Mouse (Mus musculus): ENCODE measurements at regions not wholly inside any gene's neighbourhood (a gene's known extent, or its start where the extent isn't known, plus 50 kb on each side); places are given as distances from the start of the nearest gene placed in this dataset.
A peak's percentile ranks its signal among the peaks of the same experiment; 100 is the strongest.

DNA sequence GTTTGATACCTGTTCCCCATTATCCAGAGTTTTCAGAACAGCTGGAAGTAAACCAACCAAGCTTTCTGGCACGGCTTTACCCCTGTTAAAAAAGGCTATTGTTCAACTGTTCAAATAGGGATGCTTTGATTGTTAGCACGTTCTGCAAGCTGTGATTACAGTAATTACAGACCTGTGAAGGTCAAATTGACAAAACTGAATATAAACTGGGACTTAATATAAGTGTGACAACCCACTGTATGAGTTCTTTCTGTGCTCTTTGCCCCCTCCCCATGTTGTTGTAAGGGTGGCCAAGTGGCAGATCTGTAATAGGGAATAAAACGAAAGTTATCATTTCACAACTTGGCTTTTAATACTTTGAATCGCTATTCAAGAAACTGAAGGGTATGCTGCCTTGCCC, 105.0 kb upstream of the 4933415F23Rik start:
- DNase-seq = no peak

DNA sequence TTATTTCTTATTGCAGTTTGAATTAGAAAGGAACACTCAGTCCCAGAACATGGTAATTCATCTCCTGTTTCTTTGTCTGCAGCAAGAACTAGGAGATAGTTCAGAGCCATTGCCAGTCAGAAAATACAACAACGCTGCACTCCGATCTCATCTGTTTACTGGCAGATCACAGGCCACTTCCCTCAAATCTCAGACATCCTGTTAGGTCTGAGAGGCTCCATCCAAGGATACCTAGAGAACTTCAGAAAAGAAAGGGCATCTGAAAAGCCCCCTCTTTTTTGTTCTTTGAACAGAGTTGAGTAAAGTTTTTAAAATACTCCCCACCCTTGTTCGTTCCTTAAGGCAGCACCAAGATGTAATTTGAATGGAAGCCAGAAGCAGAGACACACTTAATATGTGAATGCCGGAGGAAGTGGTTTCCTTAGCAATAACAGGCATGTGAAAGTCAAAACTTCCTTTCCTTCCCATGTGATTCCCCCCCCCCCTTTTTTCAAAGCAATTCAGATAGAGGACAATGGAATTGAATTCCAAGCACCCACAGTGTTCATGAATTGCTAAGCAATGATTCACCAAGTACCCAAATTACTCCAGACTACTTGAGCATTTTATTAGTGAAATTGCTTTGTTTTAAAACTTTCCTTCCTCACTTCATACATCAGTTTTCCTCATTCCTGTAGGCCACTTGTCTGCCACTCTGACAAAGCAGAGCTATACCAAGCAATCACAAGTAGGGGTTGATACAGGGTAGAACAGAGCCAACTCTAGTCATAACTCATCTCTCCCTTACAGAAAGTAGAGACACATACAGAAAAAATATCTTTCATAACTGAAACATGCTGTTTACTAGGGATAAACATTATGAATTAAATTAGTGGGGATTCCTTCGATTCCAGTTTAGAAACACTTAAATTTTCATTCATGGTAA, 100.7 kb upstream of the 4933415F23Rik start:
- DNase-seq = no peak

DNA sequence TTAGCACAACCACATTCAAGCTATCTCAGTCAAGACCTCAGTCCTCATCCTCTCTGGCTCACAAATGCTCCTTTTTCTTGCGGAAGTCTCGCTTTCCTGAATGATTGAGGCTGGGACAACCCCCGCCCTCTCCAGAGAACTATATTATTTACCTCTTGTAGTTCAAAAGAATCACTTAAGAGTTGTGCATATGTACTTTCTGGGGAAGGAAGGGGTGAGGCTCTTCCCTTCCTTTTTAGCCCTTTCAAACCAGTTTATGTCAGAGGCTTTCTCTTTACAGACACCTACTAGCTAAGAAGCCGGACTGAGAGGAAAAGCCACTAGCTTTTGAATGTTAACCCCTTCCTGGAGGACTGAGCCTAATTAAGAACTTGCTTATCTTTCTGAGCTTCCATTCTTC, 98.4 kb upstream of the 4933415F23Rik start:
- no peak for DNase-seq

DNA sequence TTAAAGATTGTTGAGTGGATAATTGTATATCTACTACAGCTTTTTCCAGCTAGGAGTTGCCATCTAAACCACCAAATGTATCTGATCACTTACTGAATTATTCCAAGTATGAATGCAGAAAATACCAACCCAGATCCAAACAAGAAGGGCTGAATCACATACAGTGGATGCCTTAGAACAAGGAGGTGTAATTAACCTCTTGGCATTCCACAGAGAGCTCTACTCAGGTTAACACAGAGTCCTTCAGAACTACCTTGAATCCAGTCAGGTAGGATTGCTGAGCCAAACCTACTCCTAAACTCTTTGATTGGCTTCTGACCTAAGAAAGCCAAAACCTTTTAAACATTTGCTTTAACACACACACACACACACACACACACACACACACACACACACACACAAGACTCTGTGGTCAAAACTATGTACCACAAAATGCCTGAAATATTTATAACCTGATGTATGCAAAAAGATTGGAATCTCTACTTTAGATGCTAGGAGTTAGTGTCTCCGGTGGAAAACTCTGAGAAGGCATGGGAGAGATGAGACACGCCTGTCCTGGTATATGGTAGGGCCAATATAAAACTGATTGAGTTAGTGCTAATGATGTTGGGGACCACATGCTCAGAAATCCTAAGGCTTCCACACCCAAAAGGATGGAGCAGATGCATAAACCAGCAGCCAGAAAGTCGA, 88.4 kb upstream of the 4933415F23Rik start:
- no peak for DNase-seq

DNA sequence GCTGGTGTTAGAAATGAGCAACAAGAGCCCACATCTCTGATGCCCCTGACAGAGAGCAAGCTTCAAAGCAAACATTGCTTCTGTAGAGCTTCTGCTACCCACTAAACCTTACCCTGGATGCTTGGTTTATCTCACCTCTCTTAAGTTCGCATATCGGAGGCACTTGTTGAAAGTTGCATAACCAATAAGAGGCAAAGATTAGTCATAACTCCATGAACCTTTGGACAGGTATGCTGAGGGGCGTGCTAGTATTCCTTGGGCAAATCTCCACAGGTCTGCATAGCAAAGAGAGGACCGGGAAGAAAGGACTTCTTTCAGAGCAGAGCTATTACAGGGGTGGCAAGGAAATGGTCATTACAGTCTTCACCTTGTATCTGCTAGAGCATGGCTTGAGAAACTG, 87.7 kb upstream of the 4933415F23Rik start:
- DNase-seq = no peak

DNA sequence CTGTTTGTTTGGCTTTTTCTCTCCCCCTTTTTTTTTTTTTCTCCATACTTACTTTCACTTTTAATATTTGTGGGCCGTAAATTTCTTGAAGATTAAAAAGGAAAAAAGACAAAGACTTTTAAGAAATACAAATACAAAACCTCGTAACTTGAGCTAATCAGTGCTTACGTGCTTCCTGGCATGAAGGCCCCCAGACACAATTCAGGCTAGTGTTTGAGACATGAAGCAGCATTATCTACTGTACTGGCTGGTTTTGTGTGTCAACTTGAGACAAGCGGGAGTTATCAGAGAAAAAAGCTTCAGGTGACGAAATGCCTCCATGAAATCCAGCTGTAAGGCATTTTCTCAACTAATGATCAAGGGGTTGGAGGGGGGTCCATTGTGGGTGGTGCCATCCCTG, 86.2 kb upstream of the 4933415F23Rik start:
- no peak for DNase-seq

DNA sequence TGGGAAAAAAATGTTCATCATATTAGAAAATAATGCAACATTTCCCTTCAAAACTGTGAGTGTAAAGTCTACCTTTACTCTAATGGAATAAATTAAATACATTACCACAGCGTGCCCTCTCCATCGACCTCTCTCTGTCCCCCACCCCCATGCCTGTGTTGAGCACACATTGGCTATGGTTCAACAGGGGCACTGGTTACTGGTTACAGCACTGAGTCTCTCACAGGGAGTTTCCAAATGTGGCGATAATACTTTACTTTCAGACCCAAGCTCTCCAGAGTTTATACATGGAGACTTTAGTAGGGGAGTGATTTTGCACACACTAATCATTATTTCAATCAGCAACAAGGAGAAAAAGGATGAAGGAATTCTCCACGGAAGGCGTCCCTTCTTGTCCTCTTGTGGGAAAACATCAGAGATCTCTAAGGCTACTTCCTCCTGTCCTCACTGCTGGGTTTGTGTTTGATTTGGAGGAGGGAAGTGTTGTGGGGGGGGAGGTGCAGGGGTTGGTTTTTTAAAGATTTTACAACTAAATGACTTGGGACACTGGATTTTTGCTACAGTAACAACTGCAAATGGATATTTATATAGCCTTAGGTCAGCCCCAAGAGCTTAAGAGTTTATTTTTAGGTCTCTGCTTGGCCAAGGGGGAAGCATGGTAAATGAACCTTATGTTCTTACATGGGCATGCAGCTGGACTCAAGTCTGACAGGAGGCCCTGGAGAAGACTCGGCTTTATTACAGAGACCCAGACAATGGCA, 85.6 kb upstream of the 4933415F23Rik start:
- DNase-seq = no peak

DNA sequence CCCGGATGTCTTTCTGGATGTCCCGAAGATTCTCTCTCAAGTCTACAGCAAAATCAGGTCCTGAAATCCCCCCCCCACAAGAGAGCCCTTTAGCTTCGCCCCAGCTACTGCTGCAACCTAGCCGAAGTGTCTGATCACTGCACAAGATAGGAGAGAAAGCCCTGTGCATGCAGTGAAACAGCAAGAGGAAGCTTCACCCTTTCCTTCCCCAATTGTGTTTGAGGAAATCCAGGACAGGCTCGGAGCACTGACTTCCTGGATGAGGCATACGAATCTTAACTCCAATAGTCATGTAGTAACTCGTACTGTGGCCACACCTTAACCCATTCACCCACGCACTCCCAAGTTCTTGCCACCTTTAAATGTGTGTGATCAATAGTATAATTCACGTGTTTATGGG, 82.7 kb upstream of the 4933415F23Rik start:
- no peak for DNase-seq

DNA sequence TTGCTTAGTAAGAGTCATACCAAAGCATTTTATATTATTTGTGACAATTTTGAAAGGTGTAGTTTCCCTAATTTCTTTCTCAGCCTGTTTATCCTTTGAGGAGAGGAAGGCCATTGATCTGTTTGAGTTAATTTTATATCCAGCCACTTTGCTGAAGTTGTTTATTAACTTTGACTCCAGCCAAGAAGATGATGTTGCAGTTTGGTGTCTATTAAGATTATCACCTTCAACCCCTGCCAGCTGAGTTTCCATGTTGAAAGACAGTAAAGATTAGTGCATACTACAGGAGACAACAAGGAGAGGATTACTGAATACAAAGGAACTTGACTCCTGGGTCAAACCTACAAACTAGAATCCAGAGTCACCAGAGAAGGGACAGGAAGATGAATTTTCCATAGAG, 80.5 kb upstream of the 4933415F23Rik start:
- DNase-seq = no peak

DNA sequence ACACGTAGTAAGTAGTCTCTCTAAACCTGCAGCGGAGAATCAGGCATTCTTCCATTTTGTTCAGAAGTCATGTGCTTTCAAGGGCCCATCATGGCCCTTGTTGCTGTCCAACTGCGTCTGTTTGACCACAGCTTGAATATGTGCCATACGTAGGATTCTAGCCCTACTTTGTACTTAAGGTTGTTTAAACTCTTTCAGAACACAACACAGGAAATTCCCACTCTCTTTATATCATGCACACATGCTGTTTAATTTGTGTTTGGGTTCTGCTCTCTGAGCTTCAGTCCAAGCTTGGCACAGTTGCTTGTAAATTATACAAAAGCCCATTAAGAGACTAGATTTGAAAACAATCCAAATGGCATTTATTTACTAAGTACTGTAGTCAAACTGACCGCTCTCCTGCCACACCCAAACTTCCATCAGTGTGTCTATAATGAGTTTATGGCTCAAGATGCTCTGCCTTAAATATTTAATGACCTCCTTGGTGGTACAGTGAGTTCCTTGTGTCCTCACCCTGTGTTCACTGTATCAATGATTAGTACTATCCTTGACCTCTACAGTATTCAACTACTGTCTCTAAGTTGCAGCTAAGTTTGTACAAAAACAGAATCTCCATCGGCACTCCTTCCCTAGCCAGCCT, 76.4 kb upstream of the 4933415F23Rik start:
- DNase-seq = no peak

DNA sequence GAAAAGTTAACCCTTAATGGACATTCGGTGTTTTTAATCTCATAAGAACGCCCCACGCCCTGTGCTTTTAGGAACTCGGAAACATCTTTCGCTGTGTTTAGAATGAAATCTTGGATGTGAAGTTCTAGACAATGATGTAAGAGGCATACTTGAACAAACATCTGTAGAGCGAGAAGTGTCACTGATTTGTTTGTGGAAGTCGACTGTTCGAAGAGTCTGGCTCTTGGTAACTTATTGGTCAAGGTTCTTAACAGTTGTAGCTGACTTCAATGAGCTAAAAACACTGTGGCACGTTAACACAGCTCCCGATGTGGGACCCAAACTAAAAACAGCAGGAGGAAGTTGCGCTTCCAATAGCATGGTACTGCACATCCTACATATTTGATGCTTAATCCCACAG, 72.0 kb upstream of the 4933415F23Rik start:
- DNase-seq = no peak

DNA sequence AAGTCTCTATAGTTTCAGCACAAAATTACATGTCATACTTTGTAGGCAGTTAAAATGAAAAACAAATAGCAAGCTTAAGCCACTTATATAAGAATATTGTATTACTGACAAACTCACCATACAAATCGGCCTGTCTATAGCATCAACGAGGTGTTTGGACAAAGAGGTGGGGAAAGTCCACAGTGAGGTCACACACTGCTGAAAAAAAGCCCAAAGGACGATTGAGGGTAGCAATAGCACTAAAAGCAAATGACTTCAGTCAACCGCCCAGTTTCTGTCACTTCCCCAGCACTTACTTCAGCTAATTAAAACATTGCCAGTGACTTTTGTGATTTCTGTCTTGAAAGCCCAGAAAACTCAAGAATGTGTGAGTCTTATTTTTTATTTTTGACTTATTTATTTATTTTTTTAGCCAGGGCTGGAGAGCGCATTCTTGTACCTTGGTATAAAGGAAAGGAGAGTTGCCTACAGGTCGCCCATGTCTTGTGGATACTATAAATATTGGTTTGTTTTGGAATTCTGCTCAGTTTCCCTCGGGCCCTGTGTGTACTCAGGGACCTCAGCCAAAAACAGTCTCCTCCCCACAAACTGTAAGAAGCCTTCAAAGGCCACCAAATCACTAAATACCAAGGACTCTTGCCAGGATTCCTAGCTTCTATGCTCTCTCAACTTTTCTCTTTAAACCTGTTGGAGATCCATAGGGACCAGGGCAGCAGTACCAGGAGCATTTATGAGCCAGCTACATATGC, 71.2 kb upstream of the 4933415F23Rik start:
- no peak for DNase-seq

DNA sequence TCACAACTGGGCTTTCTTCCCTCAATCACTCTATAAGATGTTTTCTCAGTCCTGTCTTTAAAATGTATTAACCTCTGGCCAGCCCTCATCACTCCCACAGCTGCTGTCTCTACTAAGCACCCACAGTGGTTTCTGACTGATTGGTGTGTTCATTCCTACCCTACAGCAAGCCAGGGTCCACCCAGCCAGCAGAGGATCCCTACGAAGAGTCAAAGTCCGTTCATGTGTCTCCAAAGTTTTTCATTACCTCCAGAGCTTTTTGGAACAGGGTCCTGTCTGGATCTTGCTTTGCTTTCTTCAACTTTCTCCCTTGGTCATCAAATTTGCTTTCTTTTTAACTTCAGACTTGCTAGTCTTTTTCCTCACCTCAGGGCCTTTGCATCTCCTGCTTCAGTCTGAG, 69.3 kb upstream of the 4933415F23Rik start:
- DNase-seq = no peak

DNA sequence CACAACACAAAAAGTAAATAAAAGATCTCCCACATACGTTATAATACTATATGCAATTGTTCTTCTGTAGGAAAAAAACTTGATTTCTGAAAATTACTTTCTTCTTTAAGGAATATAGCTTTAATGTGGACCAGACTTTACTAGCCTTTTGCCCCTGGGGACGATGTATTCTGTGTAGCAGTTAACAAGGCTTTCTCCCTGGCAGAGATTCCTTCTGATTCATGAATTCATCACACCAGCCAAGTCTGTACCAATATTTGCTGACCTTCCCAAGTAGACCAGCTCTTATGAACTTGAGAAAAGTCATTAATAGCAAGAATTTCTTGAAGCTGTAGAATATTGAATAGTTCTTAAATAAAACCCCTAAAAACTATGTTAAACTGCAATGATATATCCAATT, 68.7 kb upstream of the 4933415F23Rik start:
- no peak for DNase-seq

DNA sequence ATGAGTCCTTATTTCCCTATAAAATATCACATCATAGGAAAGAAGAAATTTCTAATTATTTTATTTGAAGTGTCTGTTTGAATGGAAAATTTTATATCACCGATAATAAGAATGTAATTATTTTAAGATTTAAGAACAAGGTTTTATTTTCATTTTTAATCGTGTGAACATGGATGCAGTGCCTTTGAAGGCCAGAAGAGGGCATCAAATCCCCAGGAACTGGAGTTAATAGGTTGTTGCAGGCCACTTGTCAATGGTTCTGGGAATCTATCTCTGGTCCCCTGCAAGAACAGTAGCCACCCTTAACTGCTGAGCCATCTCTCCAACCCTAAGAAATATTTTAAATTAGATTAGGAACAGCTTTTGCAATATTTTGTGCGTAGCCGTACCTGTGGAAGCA, 66.5 kb upstream of the 4933415F23Rik start:
- DNase-seq = no peak

DNA sequence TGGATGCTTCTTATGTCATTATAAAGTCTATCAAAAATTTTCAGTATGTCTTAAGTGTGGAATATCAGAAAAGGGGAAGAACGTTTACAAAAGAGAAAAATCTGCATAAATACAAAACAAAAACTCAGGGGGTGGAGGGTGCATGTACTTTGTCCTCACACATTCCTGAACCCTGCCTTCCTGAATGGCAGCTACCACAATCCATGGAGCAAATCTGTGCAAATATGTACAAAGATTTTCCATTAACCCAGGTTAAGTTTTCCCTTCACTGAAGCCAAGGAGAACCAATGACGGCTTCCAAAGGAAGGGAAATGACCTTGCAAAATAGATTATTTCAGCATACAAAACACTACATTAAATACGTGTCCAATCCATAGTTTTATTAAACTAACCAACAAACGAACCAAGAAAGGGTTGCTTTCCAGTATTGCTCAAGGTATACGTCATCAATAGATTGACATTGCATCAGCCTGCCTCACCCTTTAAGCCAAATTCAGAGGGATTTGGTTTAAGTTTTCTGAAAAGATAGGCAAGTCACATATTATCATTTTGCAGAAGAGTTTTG, 61.4 kb upstream of the 4933415F23Rik start:
- no peak for DNase-seq

DNA sequence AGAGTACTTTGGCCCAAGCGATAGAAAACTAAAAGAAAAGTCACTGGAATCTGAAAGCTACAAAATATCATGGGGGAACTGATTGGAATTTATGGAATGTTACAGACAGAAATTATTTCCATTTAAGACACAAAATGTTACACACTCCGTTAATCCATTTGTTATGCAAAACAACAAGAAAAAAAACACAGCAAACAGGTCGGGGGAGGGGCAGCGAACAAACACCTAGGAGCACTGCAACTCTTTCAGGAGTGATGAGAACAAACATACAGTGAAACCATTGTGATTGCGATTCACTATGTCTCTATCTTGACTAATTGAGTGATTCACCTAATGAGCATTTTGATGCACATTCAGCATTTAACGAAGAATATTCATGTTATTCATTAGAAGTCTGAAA, 60.7 kb upstream of the 4933415F23Rik start:
- peak; percentile 35 for DNase-seq
